Mouse (Mus musculus) erythroblast, embryonic 14.5 days (primary cell): ENCODE data around the gene Glmp.

Source experiments
- GATA1 ChIP-seq: IDR thresholded peaks from 2 replicates; pipeline ENCODE4 v1.6.1; 2012; ENCODE audit warnings: low read length, inconsistent platforms, mixed read lengths
- TAL1 ChIP-seq: IDR thresholded peaks from 3 replicates; pipeline ENCODE4 v1.6.1; 2012; ENCODE audit warnings: low read length, inconsistent platforms, mixed read lengths

- TF ChIP-seq GATA1 (no peak), TAL1 (no peak)
These were observed 41.0 kb downstream of the Glmp start for GRCm38 (mm10) chr3:88365705-88366361.
